Mouse (Mus musculus): ENCODE measurements around the gene Cd80.

DNA sequence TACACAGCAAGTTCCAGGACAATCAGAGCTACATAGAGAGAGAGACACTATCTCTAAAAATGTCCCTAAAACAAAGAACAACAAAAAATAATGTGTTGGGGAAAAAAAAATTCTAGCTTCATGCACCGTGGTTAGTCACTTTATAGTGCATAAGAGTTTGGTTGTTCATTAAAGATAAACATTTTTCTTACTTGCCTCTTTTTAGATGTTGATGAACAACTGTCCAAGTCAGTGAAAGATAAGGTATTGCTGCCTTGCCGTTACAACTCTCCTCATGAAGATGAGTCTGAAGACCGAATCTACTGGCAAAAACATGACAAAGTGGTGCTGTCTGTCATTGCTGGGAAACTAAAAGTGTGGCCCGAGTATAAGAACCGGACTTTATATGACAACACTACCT lies 18.3 kb downstream of the Cd80 start:
- TF ChIP-seq CTCF (IDR thresholded peaks at IDR 0.05; ENCODE audit: extremely low read depth, insufficient read depth, low read length): no peak
- TF ChIP-seq POLR2A (IDR thresholded peaks at IDR 0.05; ENCODE audit: extremely low read depth, insufficient read depth, low read length): no peak

Data from cortical plate, adult 2 months (tissue).